Mouse (Mus musculus) spleen, adult 2 months (tissue): ENCODE measurements around the gene 4931440F15Rik. TPM values are rescaled to one million over a fixed set of nuclear protein-coding genes. Genes with fewer than 3 reads are reported as not detected.
"Not testable (repeated sequence)": the region's sequence is repeated elsewhere in the genome, so short reads cannot be mapped to it uniquely, and the experiment has no call there.

ENCODE experiments used
- DNase-seq, 2 experiments: peaks; one replicate each; pipeline versions ENCODE4 v3.0.0 to v3.0.0-alpha.2; 2012 to 2021; ENCODE audit warnings: low spot score in 2 of 2, low read depth in 1 of 2
- H3K27ac ChIP-seq: fragments of 200-500 bp; 2 replicates; pipeline ENCODE4 v1.5.1; 2012; ENCODE audit warnings: low read length, inconsistent platforms; ENCODE audit not compliant: insufficient read depth
- H3K27me3 ChIP-seq: fragments of 200-500 bp; 2 replicates; pipeline ENCODE4 v1.6.1; 2012; ENCODE audit warnings: mild to moderate bottlenecking, moderate library complexity, low read length, inconsistent platforms; ENCODE audit not compliant: control insufficient read depth, insufficient read depth
- H3K36me3 ChIP-seq: fragments of 200-500 bp; 2 replicates; pipeline ENCODE4 v1.6.1; 2012; ENCODE audit warnings: mild to moderate bottlenecking, low read length, inconsistent platforms; ENCODE audit not compliant: control insufficient read depth, insufficient read depth
- H3K4me1 ChIP-seq: fragments of 200-500 bp; 2 replicates; pipeline ENCODE4 v1.6.1; 2011; ENCODE audit warnings: inconsistent platforms; ENCODE audit not compliant: control insufficient read depth, insufficient read depth, insufficient read length
- H3K4me3 ChIP-seq: fragments of 200-500 bp; 2 replicates; pipeline ENCODE4 v1.5.1; 2011; ENCODE audit warnings: mild to moderate bottlenecking, inconsistent platforms; ENCODE audit not compliant: insufficient read depth, insufficient read length; ENCODE audit errors: extremely low read depth
- CTCF ChIP-seq: fragments of 200-500 bp; IDR thresholded peaks from 2 replicates; pipeline ENCODE4 v1.5.1; 2011; ENCODE audit warnings: mild to moderate bottlenecking, inconsistent platforms; ENCODE audit not compliant: insufficient read depth, insufficient read length, insufficient replicate concordance; ENCODE audit errors: extremely low read depth
- POLR2A ChIP-seq: fragments of 200-500 bp; IDR thresholded peaks from 2 replicates; pipeline ENCODE4 v1.6.1; 2011; ENCODE audit warnings: low read depth, low read length, inconsistent platforms
- WGBS: fragments of 180-500 bp; shearing (Covaris S2); methylation state at CpG from one replicate; pipeline ENCODE4 v1.1.7; 2018; 5-methylcytosine and 5-hydroxymethylcytosine counted together
- polyA plus RNA-seq: library from polyadenylated mRNA; depleted of rRNA; stranded (reverse); fragments of >200 nt; gene quantifications from 2 replicates; pipeline ENCODE4 v1.2.3, GENCODE M21; 2012; rRNA removed

The 4931440F15Rik gene
- polyA plus RNA-seq = 0.29 and 0.42 TPM in 2 replicates

GRCm38 (mm10) chr11:29825271-29825718 is at the start of gene 4931440F15Rik:
Gene 4931440F15Rik (minus strand): TSS chr11:29825668.
- H3K4me1 ChIP-seq, DNase-seq, H3K27ac ChIP-seq, H3K36me3 ChIP-seq, H3K4me3 ChIP-seq, H3K27me3 ChIP-seq: not testable (repeated sequence)
- WGBS = 57% methylated on average over 21 of the region's 21 CpGs

GRCm38 (mm10) chr11:29874781-29875180 is 49.3 kb upstream of the 4931440F15Rik start:
- not testable (repeated sequence) for H3K27ac ChIP-seq, H3K36me3 ChIP-seq, H3K27me3 ChIP-seq, H3K4me3 ChIP-seq, DNase-seq, H3K4me1 ChIP-seq
- 78% methylated on average over 1 of the region's 1 CpGs for WGBS

- no peaks in the 10 kb centered on the region for H3K4me1 ChIP-seq
- H3K4me3 ChIP-seq = no peak overlapping the region
- no peak overlapping the region for H3K27ac ChIP-seq
- no peak for DNase-seq
- H3K36me3 ChIP-seq = no peaks in the 10 kb centered on the region
- no peak for TF ChIP-seq POLR2A
- TF ChIP-seq CTCF = no peak
- WGBS = 87% methylated on average over 2 of the region's 2 CpGs
- no peaks in the 10 kb centered on the region for H3K27me3 ChIP-seq
Observed at GRCm38 (mm10) chr11:29870174-29870573, 44.7 kb upstream of the 4931440F15Rik start.

DNA sequence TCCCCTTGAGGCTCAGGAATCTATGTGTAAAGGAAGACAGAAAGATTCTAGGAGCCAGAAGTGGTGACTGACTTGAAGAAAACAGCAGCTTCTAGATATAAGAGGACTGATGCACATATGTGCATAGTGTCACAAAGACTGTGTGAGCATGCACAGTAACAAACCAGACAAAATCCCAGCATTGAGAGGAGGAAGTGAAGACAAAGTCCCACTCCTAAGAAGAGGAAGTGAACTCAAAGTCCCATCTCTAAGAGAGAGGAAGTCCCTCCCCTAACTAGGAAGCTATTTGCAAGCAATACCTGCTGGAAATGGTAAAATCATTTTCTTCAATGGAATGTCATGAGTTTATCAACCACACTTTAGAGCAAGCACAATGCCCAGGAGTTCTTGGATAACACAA is 38.8 kb upstream of the 4931440F15Rik start:
- TF ChIP-seq POLR2A = no peak
- TF ChIP-seq CTCF = no peak
- Histone ChIP-seq H3K27ac (no peak overlapping the region), H3K4me3 (no peak overlapping the region), H3K4me1 (no peaks in the 10 kb centered on the region), H3K27me3 (no peaks in the 10 kb centered on the region), H3K36me3 (no peaks in the 10 kb centered on the region)
- no peak for DNase-seq

DNA sequence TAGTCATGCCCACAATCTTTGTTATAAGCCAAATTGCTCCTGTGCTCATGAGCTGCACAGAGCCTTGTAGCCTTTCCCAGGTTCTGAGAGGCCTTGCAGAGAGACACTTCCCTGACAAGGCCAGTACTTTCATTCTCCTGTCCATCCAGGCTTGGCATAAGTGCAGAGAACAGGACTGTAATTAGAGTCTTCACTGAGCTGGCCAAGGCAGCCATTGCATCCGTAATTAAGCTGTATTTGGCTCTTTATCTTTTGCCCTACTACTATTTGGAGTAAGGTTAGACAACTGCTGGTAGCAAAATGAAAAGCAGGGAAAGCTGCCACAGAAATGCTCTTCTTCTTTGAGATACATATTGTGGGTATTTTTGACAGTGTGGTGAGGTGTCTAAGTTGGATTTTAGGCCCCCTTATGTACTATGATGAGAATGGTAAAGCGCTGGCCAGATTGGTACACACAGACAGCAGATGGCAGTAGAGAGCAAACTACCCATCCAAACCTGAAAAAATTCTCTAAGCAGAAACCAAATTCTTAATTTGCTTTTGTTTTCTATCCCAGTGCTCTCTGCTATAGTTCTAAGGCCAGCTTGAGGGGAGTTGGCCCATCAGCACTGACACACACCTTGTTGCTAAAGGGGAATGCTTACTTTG is 36.4 kb upstream of the 4931440F15Rik start:
- H3K4me1 ChIP-seq = no peaks in the 10 kb centered on the region
- WGBS = 62% methylated on average over 2 of the region's 2 CpGs
- DNase-seq = peak in 1 of 2 experiments; percentile 21
- H3K4me3 ChIP-seq = no peak overlapping the region
- TF ChIP-seq CTCF (peak; percentile 20; the same call in 1 of the 2 replicates), POLR2A (no peak)
- no peaks in the 10 kb centered on the region for H3K27me3 ChIP-seq
- H3K27ac ChIP-seq = no peak overlapping the region
- no peaks in the 10 kb centered on the region for H3K36me3 ChIP-seq

- TF ChIP-seq CTCF (no peak), POLR2A (no peak)
- Histone ChIP-seq H3K4me3 (no peak overlapping the region), H3K4me1 (no peaks in the 10 kb centered on the region), H3K27me3 (no peaks in the 10 kb centered on the region), H3K27ac (no peak overlapping the region), H3K36me3 (no peaks in the 10 kb centered on the region)
- 88% methylated on average over 2 of the region's 2 CpGs for WGBS
- no peak for DNase-seq
Observed at GRCm38 (mm10) chr11:29861040-29861439, 35.6 kb upstream of the 4931440F15Rik start.

DNA sequence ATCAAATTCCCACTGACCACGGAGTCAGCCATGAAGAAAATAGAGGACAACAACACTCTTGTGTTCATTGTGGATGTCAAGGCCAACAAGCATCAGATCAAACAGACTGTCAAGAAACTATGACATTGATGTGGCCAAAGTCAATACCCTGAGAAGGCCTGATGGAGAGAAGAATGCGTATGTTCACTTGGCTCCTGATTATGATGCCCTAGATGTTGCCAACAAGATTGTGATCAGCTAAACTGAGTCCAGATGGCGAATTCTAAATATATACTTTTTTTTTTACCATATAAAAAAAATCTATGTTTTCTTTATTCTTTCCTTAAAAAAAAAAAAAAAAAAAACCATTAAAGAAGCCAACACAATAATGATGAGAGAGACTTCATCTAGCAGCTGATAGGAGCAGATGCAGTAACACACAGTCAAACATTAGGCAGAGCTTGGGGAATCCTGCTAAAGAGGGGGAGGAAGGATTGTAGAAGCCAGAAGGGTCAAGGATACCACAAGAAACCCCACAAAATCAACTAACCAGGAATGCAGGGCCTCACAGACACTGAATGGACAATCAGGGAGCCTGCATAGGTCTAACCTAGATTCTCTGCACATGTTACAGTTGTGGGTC is 15.2 kb upstream of the 4931440F15Rik start:
- Histone ChIP-seq H3K27ac (no peak overlapping the region), H3K4me3 (no peak overlapping the region), H3K27me3 (no peaks in the 10 kb centered on the region), H3K36me3 (no peaks in the 10 kb centered on the region), H3K4me1 (no peaks in the 10 kb centered on the region)
- 88% methylated on average over 3 of the region's 3 CpGs for WGBS
- TF ChIP-seq CTCF = no peak
- TF ChIP-seq POLR2A = no peak
- no peak for DNase-seq
